Mouse (Mus musculus) olfactory bulb, adult 2 months (tissue): ENCODE results near the gene Klk1.

Experiments
- CTCF ChIP-seq: fragments of 200-500 bp; IDR thresholded peaks from 2 replicates; pipeline ENCODE4 v1.5.1; 2012; ENCODE audit warnings: low read depth, mild to moderate bottlenecking, low read length, moderate library complexity; ENCODE audit not compliant: insufficient read depth
- POLR2A ChIP-seq: fragments of 200-500 bp; IDR thresholded peaks from 2 replicates; pipeline ENCODE4 v1.6.1; 2012; ENCODE audit warnings: mild to moderate bottlenecking, low read depth, low read length, moderate library complexity; ENCODE audit not compliant: insufficient read depth

GRCm38 (mm10) chr7:44246055-44246983 lies 21.2 kb downstream of the Klk1 start, which contains the start of the genes 1700028J19Rik and 2410002F23Rik:
- TF ChIP-seq CTCF (peak; percentile 8; the same call in 1 of the 2 replicates), POLR2A (peak; percentile 98)
